Mouse (Mus musculus): Measurements from ENCODE around the gene Birc2.

GRCm38 (mm10) chr9:7845216-7845895, 8.5 kb upstream of the Birc2 start:
- TF ChIP-seq POLR2AphosphoS5 (IDR thresholded peaks at IDR 0.05; ENCODE audit: insufficient replicate concordance, low read depth, low read length) (no peak), CTCF (IDR thresholded peaks at IDR 0.05; ENCODE audit: low read depth, low read length) (no peak), GATA1 (IDR thresholded peaks at IDR 0.05; ENCODE audit: borderline replicate concordance, low read length) (no peak), TAL1 (conservative IDR thresholded peaks at IDR 0.05; ENCODE audit: low read depth, low read length) (no peak)

All from G1E (cell line).